Mouse (Mus musculus): ENCODE results near the gene Gbx2. TPM values are rescaled to one million over a fixed set of nuclear protein-coding genes. Genes with fewer than 3 reads are reported as not detected.

Gbx2 gene
- polyA plus RNA-seq, 1 experiment = 0.11 TPM

DNA sequence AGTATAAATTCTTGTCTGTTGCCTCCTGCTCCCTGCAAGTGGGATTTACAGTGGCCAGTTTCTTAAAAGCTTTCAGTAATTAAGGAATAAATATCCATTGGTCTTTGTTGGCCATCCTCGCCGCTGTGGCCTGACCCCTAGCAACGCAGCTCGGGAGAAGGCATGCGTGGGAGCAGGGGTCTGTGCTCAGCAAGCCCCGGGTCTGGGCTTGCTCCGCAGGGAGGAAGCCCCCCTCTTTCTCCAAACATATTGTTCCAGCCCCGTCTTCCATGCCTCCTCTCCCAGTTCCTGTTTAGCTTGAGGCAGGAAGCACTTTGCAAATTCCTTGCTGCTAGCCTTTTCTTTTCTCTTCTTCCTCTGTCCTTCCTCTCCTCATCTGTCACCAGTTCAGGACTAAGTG is 50.8 kb downstream of the Gbx2 start:
- 70% methylated on average over 8 of the region's 8 CpGs for WGBS
- Histone ChIP-seq H3K4me3 (ENCODE audit: low read depth, low read length) (no peak overlapping the region), H3K27me3 (ENCODE audit: control insufficient read depth, insufficient read depth, low read length) (no peaks in the 10 kb centered on the region), H3K36me3 (ENCODE audit: control insufficient read depth, insufficient read depth, low read length) (0 out of 2 replicates have a peak, but pooled peaks cover 2% of the 10 kb centered on the region), H3K27ac (ENCODE audit: insufficient read depth, low read depth, low read length) (no peak overlapping the region), H3K4me1 (ENCODE audit: control insufficient read depth, insufficient read depth, insufficient read length, low read length) (peaks cover 3% of the 10 kb centered on the region; the same call in 1 of the 2 replicates)
- no peak for TF ChIP-seq CTCF (IDR thresholded peaks at IDR 0.05; ENCODE audit: extremely low read depth, insufficient read length, insufficient replicate concordance, low read depth, low read length)
- no peak for TF ChIP-seq POLR2A (IDR thresholded peaks at IDR 0.05; ENCODE audit: low read depth, low read length)

DNA sequence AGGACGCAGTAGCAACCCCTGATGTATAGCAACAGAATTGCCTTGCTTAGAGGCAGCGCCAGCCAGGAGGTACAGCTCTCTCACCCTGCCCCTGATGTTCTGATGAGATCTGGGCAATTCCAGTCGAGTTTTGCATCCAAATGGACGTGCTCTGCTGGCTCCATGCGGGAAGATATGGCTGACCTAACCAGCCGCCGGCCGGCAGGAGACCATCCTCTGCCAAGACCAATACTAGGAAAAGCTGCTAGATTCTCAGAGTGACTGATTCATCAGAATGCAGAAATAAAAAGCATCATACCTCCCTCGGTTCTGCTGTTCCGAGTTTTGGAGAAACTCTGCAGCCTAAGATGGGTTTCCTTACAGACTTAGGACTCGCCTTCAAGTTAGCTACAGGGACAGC is 52.5 kb downstream of the Gbx2 start:
- TF ChIP-seq CTCF (IDR thresholded peaks at IDR 0.05; ENCODE audit: extremely low read depth, insufficient read length, insufficient replicate concordance, low read depth, low read length) (no peak), POLR2A (IDR thresholded peaks at IDR 0.05; ENCODE audit: low read depth, low read length) (no peak)
- WGBS = 89% methylated on average over 11 of the region's 11 CpGs
- H3K4me3 ChIP-seq (ENCODE audit: low read depth, low read length) = no peak overlapping the region

More for the DNA sequence above, 52.5 kb downstream of the Gbx2 start:
- no peak overlapping the region for H3K27ac ChIP-seq (ENCODE audit: insufficient read depth, low read depth, low read length)
- no peaks in the 10 kb centered on the region for H3K4me1 ChIP-seq (ENCODE audit: control insufficient read depth, insufficient read depth, insufficient read length, low read length)
- H3K27me3 ChIP-seq (ENCODE audit: control insufficient read depth, insufficient read depth, low read length) = no peaks in the 10 kb centered on the region
- 0 out of 2 replicates have a peak, but pooled peaks cover 2% of the 10 kb centered on the region for H3K36me3 ChIP-seq (ENCODE audit: control insufficient read depth, insufficient read depth, low read length)

Other genes with a start within 250 kb of the Gbx2 start
- gene Asb18, start 83.5 kb upstream of the Gbx2 start, polyA plus RNA-seq (2012; rRNA removed) = not detected in 2 replicates
- not detected in 2 replicates for gene Iqca, start 222.2 kb upstream of the Gbx2 start, polyA plus RNA-seq (2012; rRNA removed)